Mouse (Mus musculus) embryo, embryonic 11.5 days (tissue): ENCODE results near the gene Cxcl9.
"Not testable (repeated sequence)": the region's sequence is repeated elsewhere in the genome, so short reads cannot be mapped to it uniquely, and the experiment has no call there.

Experiments
- DNase-seq: peaks from one replicate; pipeline ENCODE4 v3.0.0-alpha.2; 2012; ENCODE audit warnings: low read depth, low spot score

Cxcl9 gene

DNA sequence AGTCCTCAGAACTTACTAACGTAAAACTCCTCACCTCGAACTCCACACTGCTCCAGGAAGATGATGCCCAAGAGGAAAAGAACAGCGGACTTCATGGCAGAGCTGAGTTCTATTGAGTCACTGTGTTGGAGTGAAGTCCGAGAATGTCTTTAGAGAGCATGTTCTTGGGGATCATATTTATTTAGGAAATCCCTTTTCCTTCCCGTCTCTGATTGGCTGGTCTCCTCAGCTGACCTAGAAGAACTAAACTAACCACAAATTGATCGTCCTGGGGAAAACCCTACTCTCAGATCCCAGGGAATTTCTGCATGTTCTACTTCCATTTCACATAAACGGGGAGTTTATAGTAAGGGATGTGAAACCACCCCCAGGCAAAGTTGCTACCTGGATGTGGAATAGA lies at the start of gene Cxcl9:
Gene Cxcl9 (minus strand): TSS at position 151 of the 400 bp plus-strand sequence.
- no peak for DNase-seq

DNA sequence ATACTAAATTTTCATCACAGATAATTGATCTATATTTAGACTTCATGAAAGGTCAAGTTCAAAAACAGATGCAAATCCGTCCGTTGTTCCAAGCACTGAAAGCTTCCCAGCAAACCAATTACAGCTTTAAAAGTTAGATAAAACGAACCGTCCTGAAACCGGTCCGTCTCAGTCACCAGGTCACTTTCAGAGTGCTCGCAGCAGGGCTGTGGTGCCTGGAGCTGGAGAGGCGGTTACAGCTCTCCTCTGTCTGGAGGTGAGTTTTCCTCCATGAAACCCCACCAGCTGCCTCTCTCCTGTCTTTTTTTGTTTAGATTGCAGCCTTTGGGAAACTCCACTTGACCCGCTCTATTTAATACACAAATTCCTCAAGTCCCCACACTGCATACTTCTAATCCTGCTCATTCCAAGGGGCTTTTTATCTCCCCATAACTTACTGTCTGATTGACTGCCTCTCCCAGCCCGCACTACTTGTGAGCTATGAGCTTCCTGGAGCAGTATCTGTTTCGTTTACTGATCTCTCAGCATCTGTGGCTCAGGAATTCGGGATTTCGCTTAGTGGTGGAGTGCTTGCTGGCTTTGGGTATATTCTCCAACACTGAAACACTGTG lies 49.0 kb upstream of the Cxcl9 start:
- no peak for DNase-seq

DNA sequence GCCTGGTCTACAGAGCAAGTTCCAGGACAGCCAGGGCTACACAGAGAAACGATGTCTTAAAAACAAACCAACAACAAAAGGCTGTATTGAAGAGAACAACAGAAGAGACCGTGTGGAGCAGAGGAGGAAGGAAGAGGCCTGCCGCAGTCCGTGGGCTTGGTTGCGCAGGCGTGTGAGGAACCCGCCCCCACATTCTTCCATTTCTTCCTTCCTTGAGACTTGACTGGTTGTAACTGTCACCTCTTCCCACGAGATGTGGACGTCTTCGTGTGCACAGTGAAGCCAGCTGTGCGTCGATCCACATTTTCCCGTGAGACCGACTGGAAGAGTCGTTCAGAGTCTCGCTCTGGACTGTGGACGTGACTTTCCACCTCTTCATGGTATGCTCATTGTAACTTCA lies 47.5 kb upstream of the Cxcl9 start:
- DNase-seq = no peak

DNA sequence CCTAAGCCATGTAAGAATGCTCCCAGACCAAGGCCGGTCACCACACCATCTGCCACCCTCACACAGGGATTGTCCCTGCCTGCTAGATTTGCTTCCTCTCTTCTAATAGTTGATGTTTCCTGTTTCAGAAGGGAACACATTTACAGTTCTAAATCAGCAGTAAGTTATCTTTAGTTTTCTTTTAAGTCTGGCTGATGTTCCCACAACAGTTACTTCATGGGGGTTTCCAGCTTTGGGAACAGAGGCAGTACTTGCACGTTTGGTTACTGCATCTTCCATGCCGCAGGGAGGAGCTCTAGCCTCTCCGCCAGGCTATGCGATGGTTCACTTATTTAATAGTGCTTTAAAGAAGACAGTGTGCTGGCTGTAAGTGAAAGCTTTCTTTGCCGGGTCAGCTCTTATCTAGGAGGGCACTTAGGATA lies 46.9 kb upstream of the Cxcl9 start:
- DNase-seq = no peak

DNA sequence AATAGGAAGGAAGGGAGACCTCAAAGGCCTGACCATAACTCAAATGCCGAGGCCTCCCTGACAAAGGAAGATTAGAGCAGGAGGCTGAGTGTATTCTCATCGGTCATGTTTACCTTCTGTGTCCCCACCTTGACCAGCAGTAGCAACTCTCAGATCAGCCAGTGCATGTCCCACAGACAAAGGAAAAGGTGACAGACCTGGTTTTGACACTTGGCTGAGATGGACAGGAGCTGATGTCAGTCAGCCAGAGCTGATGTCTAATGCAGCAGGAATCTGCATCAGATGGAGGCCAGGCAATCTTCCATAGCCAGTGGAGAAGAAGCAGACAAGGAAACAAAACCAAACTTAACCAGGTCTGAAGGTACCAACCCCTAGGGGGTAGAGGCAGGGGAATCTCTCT lies 44.7 kb upstream of the Cxcl9 start:
- DNase-seq = no peak

DNA sequence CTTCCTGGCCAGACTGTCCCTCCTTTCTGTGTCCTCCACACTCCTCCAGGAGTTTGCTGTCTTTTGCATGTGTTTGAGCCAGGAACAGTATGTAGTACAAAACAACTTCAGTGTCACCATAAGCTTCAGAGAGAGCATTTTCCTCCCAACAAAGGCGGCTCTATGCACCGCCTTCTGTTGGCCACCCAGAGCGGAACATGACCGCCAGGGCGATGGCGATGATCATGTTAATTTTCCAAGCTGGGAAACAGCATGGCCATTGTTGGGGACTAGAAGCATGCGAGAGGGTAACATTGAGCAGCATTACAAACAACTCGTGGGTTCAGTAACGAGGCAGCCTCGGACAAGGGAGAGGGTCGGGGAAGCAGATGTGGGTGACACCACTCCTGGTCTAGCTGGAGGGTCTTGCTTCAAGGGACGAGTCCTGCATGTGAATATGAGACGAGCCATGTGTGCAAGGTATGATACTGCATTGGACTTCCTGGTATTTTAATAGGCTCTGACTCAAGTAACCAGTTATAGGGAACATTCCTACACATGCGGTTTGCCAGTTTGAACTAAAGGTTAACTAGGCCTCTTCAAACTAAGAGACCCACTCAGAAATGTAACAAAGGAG lies 43.6 kb upstream of the Cxcl9 start:
- no peak for DNase-seq

DNA sequence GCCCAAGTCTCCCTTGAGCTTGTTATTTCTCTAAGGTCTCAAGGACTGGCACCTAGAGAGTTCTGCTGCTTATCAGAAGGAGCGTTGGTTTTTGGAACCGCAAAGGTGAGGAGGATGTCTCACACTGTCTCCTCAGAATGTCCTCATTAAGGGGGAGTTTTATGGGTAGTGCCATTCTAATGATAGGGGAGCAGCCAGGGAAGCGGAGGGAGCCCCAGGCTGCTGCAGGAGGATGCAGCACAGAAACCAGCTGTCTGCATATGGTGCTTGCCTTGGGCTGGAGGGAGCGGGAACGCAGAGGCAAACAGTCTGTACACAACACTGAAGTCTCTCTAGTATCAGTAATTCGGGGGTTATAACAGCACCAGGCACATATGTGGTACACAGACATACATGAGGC lies 43.0 kb upstream of the Cxcl9 start:
- no peak for DNase-seq

DNA sequence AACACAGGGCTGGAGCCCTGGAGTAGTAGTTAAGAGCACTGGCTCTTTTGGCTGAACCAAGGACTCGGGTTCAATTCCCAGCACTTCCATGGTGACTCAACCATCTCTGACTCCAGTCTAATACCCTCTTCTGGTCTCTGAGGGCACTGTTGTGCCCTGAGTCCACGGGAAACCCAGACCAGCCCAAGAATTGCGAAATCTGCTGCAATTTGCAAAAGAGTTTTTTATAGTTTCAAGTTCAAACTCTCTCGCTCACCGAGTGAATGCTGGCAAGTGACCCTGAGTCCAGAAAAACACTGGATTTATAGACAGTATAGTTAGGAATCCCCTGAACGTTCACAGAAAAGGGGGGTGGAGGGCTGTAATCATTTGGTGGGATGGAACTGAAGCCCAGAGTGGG lies 42.5 kb upstream of the Cxcl9 start:
- DNase-seq = no peak

DNA sequence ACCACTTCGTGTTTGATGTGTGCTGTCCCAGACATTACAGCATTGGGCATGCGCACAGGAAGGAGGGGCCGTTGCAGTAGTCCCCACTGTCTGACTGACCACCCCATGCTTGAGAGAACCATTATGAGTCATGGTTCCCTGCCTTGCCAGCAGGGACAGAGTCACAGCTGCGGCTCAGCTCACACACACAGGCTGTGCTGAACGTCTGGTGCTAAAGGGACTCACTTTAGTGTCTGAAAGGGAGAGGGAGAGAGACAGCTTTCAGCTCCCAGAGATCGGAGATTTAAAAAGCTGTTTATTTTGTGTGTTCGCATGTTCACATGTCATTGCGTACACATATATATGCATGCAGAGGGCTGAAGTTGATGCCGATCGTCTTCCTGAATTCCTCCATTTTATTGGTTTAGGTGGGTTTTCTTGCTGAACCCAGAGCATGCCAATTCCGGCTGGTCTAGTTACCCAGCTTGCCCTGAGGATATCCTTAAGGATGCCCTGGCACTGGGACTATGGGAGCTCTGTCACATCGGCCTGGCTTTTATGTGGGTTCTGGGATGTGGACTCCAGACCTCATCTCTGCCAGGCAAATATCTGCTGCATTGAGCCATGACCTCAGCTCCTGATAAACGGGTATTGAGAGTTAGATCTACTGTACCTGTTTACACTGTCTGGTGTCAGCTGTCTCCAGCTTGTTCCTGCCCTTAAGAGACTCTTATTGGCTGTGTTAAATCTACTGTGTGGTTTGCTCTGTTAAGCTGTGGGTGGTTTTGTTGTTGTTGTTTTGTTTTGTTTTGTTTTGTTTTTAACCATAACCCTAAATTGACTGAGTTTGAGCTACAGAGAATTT lies 41.5 kb upstream of the Cxcl9 start:
- no peak for DNase-seq

DNA sequence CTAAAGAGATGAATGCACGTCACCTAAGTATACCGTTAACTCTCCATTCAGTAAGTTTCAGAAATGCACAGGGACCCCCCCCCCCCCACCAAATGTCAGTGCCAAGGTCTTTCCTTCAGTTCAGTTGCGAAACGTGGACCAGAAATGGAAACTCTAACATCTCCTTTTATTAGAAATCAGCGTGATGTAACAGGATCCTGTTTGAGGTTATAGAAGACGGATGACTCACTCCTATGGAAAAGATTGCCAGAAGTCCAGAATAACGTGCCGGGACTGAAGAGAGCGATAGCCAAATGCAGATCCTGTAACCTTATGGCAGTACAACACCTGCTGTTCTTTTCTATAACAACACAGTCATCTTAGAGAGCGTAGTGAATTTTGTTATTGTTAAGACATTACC lies 40.5 kb upstream of the Cxcl9 start:
- DNase-seq = no peak

DNA sequence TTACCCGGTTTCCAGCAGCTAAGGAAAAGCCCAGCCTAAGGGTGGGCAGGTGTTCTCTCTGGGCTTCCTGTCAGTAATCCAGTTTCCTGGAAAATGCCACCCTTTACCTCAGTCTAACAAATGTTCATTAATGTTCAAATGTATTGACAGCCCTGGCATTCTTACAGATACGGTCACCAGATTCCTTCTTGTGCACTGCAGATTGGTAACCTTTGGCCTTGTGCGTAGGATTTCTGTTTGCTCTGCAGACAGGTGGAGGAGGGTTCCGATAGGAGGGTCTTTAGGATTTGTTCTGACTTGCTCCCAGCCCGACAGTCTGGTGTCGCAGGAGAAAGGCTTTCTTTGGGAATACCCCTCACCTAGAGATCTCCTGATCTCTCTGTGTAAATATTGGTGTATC lies 38.7 kb upstream of the Cxcl9 start:
- DNase-seq = no peak

DNA sequence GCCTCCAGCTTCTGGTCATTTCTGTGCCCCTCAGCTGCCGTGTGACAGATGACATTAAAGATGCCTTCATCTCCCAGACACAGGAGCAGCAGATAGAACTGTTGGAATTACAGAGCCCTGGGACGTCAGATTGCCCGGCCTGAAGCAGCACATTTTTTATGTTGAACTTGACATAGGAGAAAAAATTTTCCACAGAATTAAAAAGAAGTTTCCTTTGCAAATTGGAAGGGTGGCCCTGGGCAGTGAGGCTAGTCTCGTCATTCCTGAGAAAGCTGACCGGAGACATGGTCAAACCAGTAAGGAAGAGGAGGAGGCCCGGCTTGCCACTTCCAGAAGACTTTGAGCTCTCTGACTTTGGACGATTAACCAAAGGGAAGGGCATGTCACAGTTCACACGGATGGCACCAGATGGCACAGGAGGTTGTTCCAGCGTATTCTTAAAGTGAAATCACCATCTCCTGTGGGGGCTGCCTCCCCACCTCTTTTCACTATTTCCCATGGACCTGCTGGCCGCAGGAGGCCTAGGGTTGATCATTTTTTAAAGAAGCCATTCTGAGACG lies 37.3 kb upstream of the Cxcl9 start:
- no peak for DNase-seq

DNA sequence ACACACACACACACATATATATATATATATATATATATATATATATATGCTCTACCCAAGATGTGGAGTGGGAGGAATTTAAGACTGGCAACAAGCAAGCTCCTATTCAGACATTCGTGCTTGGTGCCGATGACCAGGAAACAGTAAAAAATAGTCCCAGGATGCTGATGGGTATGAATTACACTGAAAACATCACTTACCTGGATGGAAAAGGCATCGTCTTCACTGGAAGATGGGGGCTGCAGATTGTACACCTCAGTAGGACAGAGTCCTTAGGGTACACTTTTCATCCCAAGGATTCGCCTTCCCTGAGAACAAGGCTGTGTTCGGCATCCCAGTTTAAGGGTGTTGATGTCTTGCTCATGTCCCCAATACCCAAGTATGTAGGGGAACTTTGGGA lies 36.1 kb upstream of the Cxcl9 start:
- no peak for DNase-seq

DNA sequence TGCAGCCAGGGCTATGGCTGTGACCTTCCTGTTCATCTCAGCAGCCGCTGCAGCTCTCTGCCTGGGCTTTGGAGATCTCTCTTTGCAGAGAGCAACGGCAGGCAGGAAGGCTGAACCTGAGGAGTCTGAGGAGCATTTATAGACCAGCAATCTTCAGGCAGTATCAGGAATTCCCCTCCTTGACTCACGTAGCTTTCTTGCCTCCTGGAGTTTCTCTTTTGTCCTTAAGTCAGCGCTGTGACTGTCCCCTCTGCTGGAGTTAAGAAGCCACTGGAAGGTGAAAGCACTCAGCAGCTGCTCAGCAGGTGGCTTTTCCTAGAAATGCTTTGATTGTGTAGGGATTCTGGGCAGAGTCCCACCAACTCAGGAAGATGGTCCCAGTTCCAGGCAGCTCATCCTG lies 35.3 kb upstream of the Cxcl9 start:
- no peak for DNase-seq

DNA sequence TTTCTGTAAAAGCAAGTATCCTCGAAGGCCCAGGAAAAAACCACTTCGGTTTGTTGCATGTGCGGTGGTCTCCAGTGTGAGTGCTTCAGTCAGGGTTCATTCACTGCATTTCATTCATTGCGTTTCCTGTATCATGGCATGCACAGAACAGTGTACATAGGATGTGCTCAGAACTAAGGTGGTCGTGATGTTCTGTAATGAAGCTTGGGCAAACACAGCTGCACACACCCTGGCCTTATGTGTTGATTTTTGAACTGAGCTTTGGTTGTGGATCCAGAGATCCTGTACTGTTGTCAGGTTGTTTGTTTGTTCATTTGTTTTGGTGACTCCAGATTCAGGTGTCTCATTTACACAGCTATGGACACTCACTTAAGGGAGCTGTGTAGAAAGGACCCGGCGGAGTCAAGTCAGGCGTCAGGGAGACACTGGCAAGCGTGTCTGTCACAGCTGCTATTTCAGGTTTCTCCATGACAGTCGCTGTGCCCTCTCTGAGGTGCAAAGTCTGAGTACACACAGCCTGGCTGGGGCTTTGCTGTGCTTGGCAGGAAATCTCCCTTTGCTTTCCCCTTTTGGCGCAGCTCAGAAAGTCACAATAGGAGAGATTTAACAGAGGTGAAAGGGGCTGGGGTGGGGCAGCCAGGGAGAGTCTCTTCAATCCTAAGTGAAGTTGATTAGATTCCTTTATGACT lies 31.0 kb upstream of the Cxcl9 start:
- no peak for DNase-seq

DNA sequence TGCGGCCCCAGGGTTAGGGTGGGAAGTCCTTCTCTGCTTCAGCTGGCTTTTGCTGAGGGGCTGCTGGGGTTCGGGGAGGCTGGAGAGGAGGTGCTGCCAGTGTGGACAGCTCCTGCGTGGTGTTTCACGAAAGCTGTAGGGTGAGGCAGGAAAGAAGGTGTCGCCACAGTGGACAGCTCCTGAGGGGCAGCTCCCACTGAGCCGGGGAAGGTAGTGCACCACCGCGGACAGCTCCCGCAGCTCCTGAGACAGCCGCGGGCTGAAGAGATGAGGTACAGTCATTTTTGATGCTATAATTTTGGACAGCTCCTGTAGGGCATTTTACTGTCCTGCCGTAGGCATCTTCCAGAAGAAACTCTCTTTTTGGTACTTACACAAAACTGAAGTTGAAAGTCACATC lies 30.2 kb upstream of the Cxcl9 start:
- no peak for DNase-seq

DNA sequence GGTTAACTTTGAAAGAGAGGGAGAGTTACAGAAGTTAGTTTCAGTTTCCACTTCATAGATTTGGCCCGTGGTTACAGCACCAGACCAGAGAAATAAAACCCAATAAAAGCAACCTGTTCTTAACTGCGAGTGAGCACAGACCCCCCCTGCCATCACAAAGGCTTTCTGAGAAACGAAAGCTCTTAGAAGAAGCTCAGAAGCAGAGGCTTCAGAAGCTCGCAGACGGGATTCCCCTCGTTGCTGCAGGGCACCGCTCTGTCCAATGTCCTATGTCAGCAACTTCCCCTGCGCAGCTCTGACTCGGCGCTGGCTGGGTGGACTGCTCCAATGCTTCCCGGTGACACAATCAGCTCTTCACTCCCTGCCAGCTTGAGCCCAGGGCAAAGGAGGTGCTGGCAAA lies 25.6 kb upstream of the Cxcl9 start:
- DNase-seq = no peak

DNA sequence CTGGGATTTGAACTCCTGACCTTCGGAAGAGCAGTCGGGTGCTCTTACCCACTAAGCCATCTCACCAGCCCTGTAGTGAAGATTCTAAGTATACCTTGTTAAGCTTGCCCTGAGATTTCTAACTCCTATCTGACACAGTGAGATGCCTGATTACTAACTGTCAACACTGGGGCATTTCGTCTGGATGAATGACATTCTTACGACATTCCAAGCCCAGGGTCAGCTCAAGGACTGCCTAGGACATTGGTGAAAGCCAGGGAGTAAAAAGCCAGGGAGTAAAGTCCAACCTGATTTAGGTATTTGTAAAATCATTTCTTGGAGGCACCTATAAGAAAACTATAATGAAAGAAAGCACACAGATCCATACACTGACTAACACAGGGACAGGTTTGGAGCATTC lies 24.8 kb upstream of the Cxcl9 start:
- DNase-seq = not testable (repeated sequence)

DNA sequence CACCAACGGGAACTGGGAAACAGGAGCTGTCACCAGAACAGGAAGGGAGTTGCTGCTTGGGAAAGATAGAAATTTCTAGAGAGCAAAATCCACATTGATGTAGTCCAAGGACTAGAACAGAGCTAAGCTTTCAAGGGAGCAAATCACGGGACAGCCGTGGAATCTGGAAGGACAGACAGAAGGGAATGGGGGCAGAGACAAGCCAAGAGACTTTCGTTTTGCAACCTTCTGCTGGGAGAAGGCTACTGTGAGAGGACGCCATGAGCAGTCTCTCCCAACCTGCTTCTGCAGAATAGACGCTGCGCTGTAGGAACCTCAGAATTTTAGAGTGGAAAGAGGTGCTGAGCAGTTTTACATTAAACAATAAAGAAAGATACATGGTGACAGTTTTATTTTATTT lies 21.9 kb upstream of the Cxcl9 start:
- DNase-seq = no peak

DNA sequence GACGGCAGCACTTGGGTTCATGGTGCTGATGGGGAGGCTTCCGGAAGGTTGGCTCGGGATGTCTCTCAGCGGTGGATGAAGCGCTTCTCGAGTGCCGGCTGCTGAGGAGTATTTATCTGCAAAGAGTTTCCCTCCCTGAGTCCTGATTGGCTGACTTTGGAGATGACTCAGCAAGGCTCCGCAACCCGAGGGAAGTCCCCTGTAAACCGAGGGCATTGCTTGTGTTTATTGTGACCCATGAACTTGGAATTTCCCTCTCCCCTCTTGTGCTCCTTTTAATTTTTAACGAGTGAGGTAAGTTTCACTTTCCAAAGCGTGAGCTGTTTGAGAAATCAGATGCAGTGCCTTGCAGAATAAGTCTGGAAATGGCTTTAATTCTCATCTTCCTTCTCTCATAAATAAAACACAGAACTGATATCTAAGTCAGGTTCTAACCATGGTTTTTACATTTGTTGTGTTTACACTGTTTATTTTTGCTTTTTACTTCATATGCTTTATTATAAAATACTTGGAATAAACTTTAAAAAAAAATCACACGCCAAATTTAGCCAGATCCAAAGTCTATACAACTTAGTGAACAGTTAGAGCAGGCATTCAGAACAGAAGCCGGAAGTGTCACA lies 21.0 kb upstream of the Cxcl9 start, which contains the start of gene Cxcl10:
Gene Cxcl10 (minus strand): TSS at position 96 of the 620 bp plus-strand sequence.
- no peak for DNase-seq

DNA sequence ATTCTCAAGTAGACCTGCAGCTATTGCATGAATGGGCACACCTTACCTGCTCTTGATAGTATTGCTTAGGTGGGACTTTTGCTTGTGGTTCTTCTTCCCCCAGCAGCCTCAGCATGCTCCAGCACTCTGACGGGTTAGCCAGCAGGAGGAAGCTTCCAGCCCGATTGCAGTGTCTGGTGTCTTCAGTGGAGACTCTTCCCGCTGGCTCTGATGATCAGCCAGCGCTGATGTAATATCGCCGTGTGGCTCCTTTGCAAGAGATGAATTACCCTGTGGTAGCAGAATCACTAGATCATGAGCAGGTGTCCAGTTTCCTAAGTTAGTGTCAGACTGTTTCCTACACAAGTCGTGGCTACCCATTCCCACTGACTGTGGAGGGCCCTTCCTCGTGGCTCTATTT lies 17.1 kb upstream of the Cxcl9 start:
- DNase-seq = no peak

DNA sequence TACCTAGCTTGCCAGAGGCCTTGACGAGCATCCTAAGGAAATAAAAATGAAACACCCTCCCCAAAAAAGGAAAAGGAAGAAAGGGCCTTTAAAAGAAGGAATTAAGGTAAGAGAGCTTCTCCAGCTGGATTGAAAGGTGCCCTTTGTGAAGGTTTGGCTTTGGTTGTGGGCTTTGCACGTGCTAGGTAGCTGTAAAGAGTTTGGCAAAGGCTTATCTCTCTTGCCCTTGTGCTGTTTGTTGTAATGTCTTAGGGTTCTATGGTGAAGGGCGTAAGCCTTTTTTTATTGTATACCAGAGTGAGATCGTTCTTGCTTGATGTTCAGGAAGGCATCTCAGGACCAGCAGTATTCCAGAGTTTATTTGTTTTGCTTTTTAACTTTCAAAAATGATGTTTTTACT lies 12.7 kb upstream of the Cxcl9 start:
- no peak for DNase-seq
